Mouse (Mus musculus) mature B cell (primary cell): ENCODE measurements around the gene Vipas39.

Experiments
- in situ Hi-C: fragments of 300-500 bp; cut with MboI; formaldehyde crosslinking; loops from 2 replicates; pipeline ENCODE4 v1.14.3; 2019

Gene Vipas39

DNA sequence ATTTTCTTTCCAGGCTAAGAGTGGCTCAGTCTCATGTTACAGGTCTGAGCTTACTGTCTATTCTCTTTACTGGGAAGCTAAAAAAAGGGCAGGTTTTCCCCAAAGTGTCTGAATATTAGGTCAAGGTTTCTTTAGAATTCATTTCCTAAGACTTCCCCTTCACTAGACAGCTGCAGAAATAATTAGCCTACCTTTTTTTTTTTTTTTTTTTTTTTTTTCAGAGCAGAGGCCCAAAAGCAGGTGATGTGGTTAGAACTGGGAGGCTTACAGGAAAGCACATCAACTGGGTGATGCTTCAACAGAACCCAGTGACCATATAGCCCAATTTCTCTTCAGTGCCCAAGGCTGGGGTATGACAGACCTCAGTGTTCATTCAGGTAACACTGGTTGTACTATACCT lies 69.7 kb downstream of the Vipas39 start:
- in situ Hi-C loops: no loop called here

DNA sequence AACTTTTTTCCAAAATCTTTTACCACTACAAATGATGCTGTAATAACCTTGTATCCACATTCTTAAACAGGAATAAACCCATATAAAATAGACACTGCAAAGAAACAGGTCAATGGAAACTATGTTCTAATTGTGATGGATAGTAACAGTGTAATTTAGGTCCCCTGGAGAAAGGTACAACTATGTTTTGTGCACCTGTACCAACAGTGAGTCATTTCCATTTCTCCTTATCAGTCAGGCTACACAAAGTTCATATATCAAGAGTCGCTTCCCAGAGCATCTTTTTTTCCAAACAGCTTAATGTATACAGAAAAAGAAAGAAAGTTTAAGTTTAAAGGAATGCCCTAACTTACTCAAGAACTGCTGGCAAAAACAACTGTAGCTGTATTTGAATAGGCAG lies 71.0 kb downstream of the Vipas39 start:
- in situ Hi-C loops: no loop called here

DNA sequence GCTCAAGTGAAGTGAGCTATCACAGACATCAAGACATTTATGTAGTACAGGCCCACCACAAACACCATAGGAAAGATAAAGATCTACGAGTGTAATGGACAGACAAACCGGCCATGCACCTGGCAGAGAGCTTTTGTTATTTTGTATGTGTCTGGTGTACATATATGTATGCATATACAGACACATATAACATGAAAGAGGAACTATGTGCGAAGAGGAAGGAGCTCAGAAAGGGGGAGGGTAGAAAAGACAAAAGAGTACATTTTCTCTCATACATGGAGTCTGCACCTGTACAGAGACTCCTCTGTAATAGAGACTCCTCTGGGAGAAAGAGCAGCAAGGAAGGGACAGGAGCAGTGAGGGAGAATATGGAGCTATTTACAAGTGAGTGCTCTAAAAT lies 73.0 kb downstream of the Vipas39 start:
- in situ Hi-C loops: no loop called here
